Mouse (Mus musculus) cerebellum, adult 9-11 months (tissue): Measurements from ENCODE around the gene Mrpl47.
"Not testable (repeated sequence)": the region's sequence is repeated elsewhere in the genome, so short reads cannot be mapped to it uniquely, and the experiment has no call there.

Source experiments
- DNase-seq: peaks from one replicate; pipeline ENCODE4 v3.0.0; 2022

The Mrpl47 gene

DNA sequence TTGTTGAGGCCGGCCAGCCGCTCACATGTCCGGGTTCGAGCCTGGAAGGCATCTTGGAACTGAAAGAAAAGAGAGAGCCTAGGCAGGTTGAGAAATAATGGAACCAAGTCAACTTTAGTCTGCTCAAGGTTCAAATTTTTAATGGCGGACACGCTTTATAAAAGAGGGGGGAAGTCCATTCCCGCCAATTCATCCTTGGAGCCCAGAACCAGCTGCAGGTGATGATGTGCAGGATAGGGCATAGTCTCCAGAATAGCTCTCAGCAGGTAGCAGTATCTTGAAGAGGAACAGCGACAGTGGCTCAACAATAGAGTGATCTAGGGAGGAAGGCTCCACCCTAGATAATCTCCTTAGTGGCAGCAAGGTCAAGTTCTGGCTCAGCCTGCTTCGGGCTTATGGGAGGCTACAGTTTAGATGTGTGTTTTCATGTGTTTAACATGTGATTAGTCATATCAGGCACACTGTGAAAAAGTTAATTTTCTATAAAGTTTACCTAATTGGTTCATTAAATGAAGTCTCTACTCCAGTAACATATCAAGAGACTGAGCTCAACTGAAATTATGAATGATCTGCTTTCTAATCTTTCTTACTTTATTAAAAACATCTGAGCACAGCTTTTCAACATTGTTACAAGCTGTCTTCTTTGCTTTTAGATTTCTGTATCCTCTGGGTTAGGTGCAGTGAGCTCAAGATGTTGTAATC is 31.6 kb downstream of the Mrpl47 start, which contains the start of gene Actl6a:
Gene Actl6a, plus strand, starts transcription at position 652 of the 702 bp plus-strand sequence.
- not testable (repeated sequence) for DNase-seq

DNA sequence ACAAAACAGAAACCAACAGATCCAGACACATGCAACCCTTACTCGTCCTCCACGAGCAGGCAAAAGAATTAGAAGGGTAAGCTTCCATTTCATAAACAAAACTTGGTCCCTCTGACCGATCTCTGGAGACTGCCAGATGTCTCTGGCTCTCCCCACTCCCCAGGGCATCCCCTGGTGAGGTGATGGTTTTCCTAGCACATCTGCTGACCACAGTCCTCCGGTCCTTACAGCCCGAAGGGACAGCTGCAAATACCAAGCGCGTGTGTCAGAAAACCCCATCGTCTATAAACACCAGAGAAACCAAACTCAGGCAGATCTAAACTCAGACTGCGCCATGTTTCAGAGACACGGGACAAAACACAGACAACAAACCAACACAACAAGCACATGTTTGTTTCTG is 32.8 kb downstream of the Mrpl47 start:
- DNase-seq = not testable (repeated sequence)

DNA sequence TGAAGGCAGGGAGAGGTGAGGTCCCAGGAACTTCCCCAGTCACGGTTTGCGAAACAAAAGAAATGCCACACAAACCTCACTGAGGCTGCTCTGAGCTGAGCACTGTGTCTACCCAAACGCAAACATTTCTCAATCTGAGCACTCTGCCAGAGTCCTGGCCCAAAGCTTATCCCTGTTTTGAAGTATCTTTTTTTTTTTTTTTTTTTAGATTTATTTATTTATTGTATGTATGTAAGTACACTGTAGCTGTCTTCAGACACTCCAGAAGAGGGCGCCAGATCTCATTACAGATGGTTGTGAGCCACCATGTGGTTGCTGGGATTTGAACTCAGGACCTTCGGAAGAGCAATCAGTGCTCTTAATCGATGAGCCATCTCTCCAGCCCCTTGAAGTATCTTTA is 33.4 kb downstream of the Mrpl47 start:
- DNase-seq = not testable (repeated sequence)

DNA sequence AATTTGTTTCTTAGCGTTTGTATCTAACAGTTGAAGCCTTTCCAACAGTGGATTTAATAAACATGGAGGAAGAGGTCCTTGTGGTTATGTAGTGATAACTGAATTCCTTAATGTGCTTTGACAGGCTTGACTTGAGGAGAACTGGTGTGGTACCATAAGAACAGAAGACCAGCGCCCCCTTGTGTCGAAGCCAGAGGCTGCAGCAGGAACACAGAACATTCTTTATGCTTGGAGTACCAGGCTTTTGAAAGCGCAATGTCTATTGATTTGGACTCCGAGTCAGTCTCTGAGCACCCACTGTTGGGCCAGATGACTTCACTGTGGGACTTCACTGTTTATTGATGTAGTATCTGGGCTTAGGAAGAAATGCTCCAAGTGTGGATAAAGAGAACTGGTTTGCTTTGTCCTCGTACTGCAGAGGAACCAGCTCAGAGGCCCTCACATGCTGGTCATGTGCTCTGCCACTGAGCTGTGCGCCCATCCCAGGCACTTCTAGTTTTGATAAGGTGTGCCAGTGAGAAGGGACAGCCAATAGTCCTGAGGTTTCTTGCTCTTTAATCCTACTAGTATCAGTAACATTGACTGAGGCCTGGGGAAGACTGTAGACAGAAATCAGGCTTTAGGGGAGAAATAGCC is 39.1 kb downstream of the Mrpl47 start:
- DNase-seq = peak; percentile 65

DNA sequence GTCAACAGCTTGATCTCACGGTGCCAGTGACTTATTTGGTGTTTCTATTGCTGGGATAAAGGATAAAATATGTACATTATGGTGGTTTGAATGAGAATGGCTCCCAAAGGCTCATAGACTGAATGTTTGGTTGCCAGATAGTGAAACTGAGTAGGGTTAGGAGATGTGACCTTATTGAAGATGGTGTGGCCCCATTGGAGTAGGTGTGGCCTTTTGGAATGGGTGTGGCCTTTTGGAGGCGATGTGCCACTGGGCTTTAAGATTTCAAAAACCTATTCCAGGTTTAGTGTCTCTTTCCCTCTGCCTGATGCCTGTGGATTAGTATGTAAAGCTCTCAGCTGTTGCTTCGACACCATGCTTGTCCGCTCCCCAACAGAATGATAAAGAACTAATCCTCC is 41.8 kb downstream of the Mrpl47 start:
- DNase-seq = no peak

DNA sequence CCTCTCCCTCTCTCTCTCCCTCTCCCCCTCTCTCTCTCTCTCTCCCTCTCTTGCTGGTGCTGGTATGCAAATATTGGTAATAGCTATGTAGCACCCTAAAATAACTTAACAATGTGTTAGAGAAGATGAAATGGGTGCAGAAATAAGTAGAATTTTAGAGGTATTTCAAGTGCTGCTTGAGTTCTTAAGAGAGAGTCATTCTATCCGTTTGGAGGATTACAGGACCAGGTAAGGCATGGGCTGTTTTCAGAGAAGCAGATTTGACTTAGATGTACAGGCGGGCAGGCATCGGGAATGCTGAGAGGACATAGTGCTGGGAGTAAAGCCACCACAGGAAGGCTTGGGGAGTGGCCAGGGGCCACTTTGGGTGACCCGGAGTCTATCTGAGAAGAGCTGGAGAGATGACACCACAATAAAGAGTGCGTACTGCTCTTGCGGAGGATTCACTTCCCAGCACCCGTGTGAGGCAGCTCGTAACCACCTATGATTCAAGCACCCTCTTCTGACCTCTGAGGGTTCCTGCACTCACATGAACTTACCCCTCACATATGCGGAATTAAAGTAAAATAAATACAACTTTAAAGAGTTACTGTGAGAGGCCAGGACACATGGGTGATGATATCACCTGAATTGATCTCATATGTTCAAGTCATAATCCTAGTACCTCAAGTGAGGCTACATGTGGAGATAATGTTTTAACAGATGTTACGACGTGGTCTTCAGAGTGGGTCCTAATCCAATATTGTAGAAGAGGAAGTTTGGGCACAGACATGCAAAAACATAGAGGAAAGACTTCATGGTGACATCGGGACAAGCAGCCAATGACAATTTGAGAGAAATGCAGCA is 42.4 kb downstream of the Mrpl47 start:
- no peak for DNase-seq

DNA sequence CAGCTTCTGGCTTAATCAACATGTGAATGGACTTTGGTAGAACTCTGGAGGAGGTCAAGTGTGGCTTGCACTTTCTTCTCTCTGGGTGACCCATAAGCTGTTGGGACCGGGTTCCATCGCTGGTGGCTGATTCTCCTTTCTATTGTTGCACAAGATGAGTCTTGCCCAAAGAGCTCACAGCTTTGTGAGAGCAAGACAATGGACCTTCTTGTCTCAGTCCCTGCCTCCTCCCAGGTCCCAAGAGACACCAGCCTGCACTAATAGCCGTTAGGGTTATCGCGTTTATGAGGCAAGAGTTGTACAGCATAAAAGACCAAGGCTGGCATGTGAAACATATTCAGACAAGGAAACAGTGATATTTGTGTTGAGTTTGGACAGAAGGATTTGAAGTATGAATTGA is 43.2 kb downstream of the Mrpl47 start:
- DNase-seq = no peak

DNA sequence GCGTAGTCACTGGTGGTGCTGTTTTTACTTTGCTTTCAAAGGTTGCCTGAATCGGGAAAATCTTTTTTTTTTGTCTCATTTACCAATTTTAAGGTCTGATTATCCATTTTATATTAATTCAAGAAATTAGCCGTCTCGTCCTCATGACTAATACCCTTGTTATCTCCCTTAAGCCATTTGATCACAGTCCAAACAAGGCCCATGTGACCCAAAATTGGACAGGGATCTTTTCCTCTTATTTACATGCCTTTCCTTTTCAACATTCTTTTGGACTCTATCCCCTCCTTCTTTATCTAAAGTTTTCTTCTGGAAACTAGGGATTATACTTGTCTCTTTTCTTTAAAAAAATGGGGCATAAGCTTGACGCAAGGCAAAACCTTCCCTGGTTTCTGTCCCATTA is 45.6 kb downstream of the Mrpl47 start:
- DNase-seq = no peak

DNA sequence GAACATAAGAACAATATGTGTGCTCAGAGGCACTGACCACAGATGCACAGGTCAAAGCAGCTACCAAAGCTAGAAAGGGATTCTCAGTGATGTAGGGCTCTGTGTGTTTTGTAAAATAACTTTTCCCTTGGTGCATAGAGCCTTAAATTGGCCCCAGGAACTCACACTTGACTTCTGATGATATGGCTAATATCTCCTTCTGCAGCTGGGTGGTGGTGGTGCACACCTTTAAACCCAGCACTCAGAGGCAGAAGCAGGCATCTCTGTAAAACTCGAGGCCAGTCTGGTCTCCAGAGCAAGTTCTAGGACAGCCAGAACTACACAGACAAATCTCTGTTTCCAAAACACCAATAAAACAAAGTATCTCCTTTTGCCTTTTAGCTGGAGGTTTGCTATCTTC is 46.5 kb downstream of the Mrpl47 start:
- no peak for DNase-seq

DNA sequence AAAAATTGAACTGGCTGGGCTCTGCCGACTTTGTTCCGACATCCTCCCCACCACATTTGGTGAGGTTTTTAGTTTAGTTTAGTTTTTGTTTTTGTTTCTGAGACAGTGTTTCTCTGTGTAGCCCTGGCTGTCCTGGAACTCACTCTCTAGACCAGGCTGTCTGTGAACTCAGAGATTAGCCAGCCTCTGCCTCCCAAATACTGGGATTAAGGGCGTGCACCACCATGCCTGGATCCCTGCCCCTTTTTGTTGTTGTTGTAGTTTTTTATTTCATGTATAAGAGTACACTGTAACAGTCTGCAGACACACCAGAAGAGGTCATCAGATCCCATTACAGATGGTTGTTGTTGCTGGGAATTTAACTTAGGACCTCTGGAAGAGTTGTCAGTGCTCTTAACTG is 47.4 kb downstream of the Mrpl47 start:
- DNase-seq = no peak

DNA sequence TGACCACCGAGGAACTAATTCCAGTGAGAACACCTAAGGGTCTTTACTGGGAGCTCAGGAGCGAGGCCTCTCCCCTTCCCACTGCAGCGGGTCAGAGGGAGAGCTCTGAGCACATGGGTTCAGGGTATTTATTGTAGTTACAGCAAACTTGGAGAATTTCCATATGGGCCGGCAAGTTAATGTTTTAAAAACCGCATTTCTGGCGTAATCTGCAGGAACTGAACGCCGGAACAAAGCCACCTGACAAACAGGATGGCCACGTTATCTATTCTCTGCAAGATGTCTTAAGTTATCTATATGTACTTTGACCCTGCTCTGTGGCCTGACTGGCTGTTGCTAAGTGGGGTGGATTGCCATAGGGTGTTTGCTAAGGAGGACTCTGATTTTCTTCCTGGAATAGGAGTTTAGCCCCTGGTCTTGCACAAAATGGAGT is 47.8 kb downstream of the Mrpl47 start:
- no peak for DNase-seq

DNA sequence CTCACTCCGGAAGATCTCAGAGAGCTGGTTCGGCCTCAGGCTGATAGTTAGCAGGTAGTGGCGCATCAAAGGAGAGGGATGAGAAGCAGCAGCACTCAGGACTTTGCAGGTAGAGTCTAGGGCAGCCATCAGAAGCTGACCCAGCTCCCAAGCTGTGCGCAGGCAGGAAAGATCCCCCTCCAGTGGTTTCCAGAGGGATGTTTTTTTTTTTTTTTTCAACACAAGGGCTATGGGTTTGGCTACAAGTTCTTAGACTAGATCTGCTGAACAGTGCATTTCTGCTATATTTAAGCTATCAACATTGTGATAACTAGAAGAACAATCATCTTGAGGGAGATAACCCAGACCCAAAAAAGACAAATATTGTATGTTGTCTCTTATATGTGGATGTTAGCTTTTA is 50.2 kb downstream of the Mrpl47 start:
- DNase-seq = no peak

DNA sequence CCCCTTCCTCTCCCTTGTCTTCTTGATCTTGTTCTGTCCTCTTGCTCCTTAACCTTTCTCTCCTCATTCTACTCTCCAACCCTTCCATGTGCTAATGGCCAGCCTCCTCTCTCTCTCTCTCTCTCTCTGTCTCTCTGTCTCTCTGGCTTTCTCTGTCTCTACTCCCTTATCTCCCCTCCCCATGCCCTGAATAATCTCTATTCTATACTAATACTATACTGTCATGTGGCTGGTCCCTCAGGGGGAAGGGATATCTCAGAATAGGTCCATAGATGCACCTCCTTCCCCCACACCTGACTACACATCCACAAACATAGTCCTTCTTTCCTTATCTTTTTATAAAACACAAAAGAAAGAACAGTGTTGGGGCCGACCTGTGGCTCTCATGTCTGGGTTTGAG is 50.9 kb downstream of the Mrpl47 start:
- DNase-seq = no peak

DNA sequence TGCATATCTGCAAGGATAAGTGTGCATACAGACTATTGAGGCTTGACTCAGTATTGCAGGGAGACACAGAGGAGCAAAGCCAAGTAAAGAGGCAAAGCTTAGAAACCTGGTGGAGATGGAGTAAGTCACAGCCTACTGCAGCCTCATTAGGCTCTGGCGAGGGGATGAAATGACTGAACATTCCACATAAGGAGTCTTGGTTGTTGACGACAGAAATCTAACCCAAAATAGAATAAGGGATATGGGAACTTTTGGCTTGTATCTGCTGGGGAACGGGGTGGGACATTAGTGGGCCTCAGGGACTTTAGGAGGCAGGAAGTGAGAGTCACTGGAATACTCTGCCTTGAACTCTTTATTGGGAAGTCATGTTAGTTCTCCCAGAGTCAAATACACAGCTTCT is 52.8 kb downstream of the Mrpl47 start:
- no peak for DNase-seq

DNA sequence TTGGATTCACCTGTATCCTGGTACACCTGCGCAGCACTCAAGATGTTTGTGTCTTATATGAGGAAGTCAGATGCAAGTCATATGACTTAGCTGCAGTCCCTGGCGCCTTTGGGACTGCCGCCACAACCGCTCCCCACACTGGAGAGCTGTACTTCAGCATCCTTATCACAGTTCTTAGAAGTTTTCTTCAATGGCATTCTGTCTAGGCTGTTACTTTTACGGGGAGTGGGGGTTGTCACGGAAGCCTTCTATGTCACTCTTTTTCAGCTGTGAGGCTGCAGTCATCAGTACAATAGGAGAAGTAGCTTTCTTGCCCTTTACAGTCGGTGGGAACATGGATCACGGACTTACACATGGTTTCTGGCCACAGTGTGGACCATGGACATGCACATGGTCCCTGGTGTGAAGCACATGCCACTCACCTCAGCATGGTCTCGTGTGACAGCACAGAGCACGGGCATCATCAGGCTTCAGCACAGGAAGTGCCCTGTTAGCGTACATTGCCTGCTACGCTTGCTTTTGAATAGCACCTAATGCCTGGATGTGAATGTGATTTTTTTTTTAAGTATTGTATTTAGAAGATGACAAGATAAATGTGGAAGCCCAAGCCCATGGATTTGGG is 54.4 kb downstream of the Mrpl47 start:
- no peak for DNase-seq

DNA sequence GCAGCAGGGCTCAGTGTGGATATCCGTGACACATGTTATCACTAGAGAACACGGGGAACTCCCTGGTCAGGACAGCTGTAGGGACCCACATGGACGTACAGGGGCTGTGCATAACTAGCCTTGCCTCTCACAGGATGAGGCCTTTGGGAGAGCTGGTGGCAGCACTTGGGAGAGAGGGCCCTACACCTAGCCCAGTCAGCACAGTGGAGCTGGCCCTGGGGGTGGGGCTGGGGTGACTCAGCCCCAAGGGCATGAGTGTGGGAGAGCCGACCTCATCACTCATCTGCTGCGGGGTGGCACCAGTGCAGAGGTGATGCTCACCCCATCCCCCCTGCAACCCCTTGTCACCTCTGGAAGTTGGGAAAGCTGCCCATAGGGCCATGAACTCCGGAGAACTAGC is 61.0 kb downstream of the Mrpl47 start:
- DNase-seq = no peak
